Mouse (Mus musculus) limb, embryonic 15.5 days (tissue): ENCODE measurements around the gene Cd80. TPM values are rescaled to one million over a fixed set of nuclear protein-coding genes. Genes with fewer than 3 reads are reported as not detected.
A peak's percentile ranks its signal among the peaks of the same experiment; 100 is the strongest.
"Not testable (repeated sequence)": the region's sequence is repeated elsewhere in the genome, so short reads cannot be mapped to it uniquely, and the experiment has no call there.

Experiments
- ATAC-seq: fragments of 200-750 bp; cut with Nextera tagmentation; 2 replicates; pipeline ENCODE4 v1.8.0; 2017; ENCODE audit warnings: low read depth, moderate TSS enrichment; ENCODE audit not compliant: insufficient number of reproducible peaks, low FRiP score, low TSS enrichment
- H3K27ac ChIP-seq: fragments of 300-500 bp; sonication (generic); 2 replicates; pipeline ENCODE4 v1.5.1; 2015; ENCODE audit warnings: moderate library complexity, mild to moderate bottlenecking, inconsistent platforms
- H3K27me3 ChIP-seq: fragments of 300-500 bp; sonication (generic); 2 replicates; pipeline ENCODE4 v1.6.1; 2015; ENCODE audit warnings: inconsistent platforms
- H3K36me3 ChIP-seq: fragments of 300-500 bp; sonication (generic); 2 replicates; pipeline ENCODE4 v1.6.1; 2015; ENCODE audit warnings: inconsistent platforms
- H3K4me1 ChIP-seq: fragments of 300-500 bp; sonication (generic); 2 replicates; pipeline ENCODE4 v1.6.1; 2015; ENCODE audit warnings: inconsistent platforms
- H3K4me2 ChIP-seq: fragments of 300-500 bp; sonication (generic); 2 replicates; pipeline ENCODE4 v1.6.1; 2015; ENCODE audit warnings: mild to moderate bottlenecking, inconsistent platforms
- H3K4me3 ChIP-seq: fragments of 300-500 bp; sonication (generic); 2 replicates; pipeline ENCODE4 v1.5.1; 2015; ENCODE audit warnings: mild to moderate bottlenecking, inconsistent platforms
- H3K9ac ChIP-seq: fragments of 300-500 bp; sonication (generic); 2 replicates; pipeline ENCODE4 v1.6.1; 2015; ENCODE audit warnings: inconsistent platforms
- H3K9me3 ChIP-seq: fragments of 300-500 bp; sonication (generic); 2 replicates; pipeline ENCODE4 v1.6.1; 2016; ENCODE audit warnings: inconsistent platforms
- WGBS: fragments of 180-500 bp; shearing (Covaris S2); methylation state at CpG from one replicate; pipeline ENCODE4 v1.1.7; 2015; 5-methylcytosine and 5-hydroxymethylcytosine counted together
- polyA plus RNA-seq: library from polyadenylated mRNA; unstranded; fragments of >200 nt; fragmentation: Nextera tagmentation; extraction: Ambion mirVana; gene quantifications from 2 replicates; pipeline ENCODE4 v1.2.1, GENCODE M21; 2015

Gene Cd80
- polyA plus RNA-seq, 1 experiment from 2014 or later, result 0.35 TPM

- peaks cover 12% of the 10 kb centered on the region for H3K4me1 ChIP-seq
- peak overlapping the region; percentile 54 for H3K4me2 ChIP-seq
- 7% methylated on average over 34 of the region's 34 CpGs for WGBS
- H3K9me3 ChIP-seq, result no peaks in the 10 kb centered on the region
- H3K27me3 ChIP-seq, result 0 out of 2 replicates have a peak, but pooled peaks cover 3% of the 10 kb centered on the region
- H3K4me3 ChIP-seq, result peak overlapping the region; percentile 36
- 0 out of 2 replicates have a peak overlapping the region, but pooled peaks have one; percentile 18 for H3K27ac ChIP-seq
- ATAC-seq, result no peak
- H3K36me3 ChIP-seq, result no peaks in the 10 kb centered on the region
- peak overlapping the region; percentile 0; the same call in 1 of the 2 replicates for H3K9ac ChIP-seq
Observed at GRCm38 (mm10) chr16:38476312-38477240, 21.2 kb downstream of the Cd80 start.

GRCm38 (mm10) chr16:38477241-38477608 lies 21.9 kb downstream of the Cd80 start:
- H3K27ac ChIP-seq, H3K9me3 ChIP-seq, H3K9ac ChIP-seq, H3K36me3 ChIP-seq, H3K27me3 ChIP-seq, ATAC-seq: not testable (repeated sequence)
- whole genome bisulfite sequencing, result 39% methylated on average over 14 of the region's 14 CpGs
- H3K4me2 ChIP-seq, result peak overlapping the region; percentile 54
- H3K4me3 ChIP-seq, result peak overlapping the region; percentile 36
- H3K4me1 ChIP-seq, result peaks cover 12% of the 10 kb centered on the region

- H3K36me3 ChIP-seq, result no peaks in the 10 kb centered on the region
- no peak overlapping the region for H3K4me2 ChIP-seq
- no peaks in the 10 kb centered on the region for H3K9me3 ChIP-seq
- WGBS, result 81% methylated on average over 3 of the region's 3 CpGs
- H3K4me1 ChIP-seq, result peaks cover 15% of the 10 kb centered on the region
- peaks cover 10% of the 10 kb centered on the region; the same call in 1 of the 2 replicates for H3K27me3 ChIP-seq
- no peak overlapping the region for H3K27ac ChIP-seq
- H3K4me3 ChIP-seq, result no peak overlapping the region
- H3K9ac ChIP-seq, result no peak overlapping the region
- no peak for ATAC-seq
Observed at GRCm38 (mm10) chr16:38478296-38478695, 22.9 kb downstream of the Cd80 start.

- Histone ChIP-seq H3K9ac (no peak overlapping the region), H3K36me3 (no peaks in the 10 kb centered on the region), H3K9me3 (no peaks in the 10 kb centered on the region), H3K4me2 (no peak overlapping the region), H3K27me3 (peaks cover 20% of the 10 kb centered on the region), H3K4me1 (peaks cover 21% of the 10 kb centered on the region), H3K27ac (no peak overlapping the region), H3K4me3 (no peak overlapping the region)
- 71% methylated on average over 4 of the region's 4 CpGs for WGBS
- ATAC-seq, result no peak
Observed at GRCm38 (mm10) chr16:38481327-38481726, 26.0 kb downstream of the Cd80 start.

GRCm38 (mm10) chr16:38482780-38483562 lies 27.6 kb downstream of the Cd80 start:
- Histone ChIP-seq H3K36me3 (no peaks in the 10 kb centered on the region), H3K9ac (no peak overlapping the region), H3K27ac (no peak overlapping the region), H3K4me3 (peak overlapping the region; percentile 29), H3K9me3 (no peaks in the 10 kb centered on the region), H3K27me3 (peaks cover 20% of the 10 kb centered on the region), H3K4me1 (peaks cover 11% of the 10 kb centered on the region), H3K4me2 (peak overlapping the region; percentile 57)
- ATAC-seq, result no peak
- WGBS, result 18% methylated on average over 32 of the region's 32 CpGs

GRCm38 (mm10) chr16:38483582-38484309 lies 28.4 kb downstream of the Cd80 start:
- 26% methylated on average over 42 of the region's 42 CpGs for WGBS

GRCm38 (mm10) chr16:38492551-38492950 lies 37.2 kb downstream of the Cd80 start:
- peaks cover 10% of the 10 kb centered on the region for H3K36me3 ChIP-seq
- H3K27me3 ChIP-seq, result no peaks in the 10 kb centered on the region
- no peak overlapping the region for H3K27ac ChIP-seq
- ATAC-seq, result no peak
- H3K9me3 ChIP-seq, result no peaks in the 10 kb centered on the region
- WGBS, result 84% methylated on average over 3 of the region's 3 CpGs
- H3K9ac ChIP-seq, result no peak overlapping the region
- no peak overlapping the region for H3K4me3 ChIP-seq
- H3K4me2 ChIP-seq, result no peak overlapping the region
- no peaks in the 10 kb centered on the region for H3K4me1 ChIP-seq

More at GRCm38 (mm10) chr16:38483582-38484309, 28.4 kb downstream of the Cd80 start:
- Histone ChIP-seq H3K36me3 (no peaks in the 10 kb centered on the region), H3K27ac (no peak overlapping the region), H3K9ac (no peak overlapping the region), H3K4me1 (peaks cover 11% of the 10 kb centered on the region), H3K27me3 (peaks cover 20% of the 10 kb centered on the region), H3K4me2 (peak overlapping the region; percentile 57), H3K9me3 (no peaks in the 10 kb centered on the region), H3K4me3 (peak overlapping the region; percentile 29)
- ATAC-seq, result no peak

GRCm38 (mm10) chr16:38493890-38494289 lies 38.5 kb downstream of the Cd80 start:
- WGBS, result 78% methylated on average over 10 of the region's 10 CpGs
- H3K9me3 ChIP-seq, result no peaks in the 10 kb centered on the region
- peaks cover 19% of the 10 kb centered on the region for H3K36me3 ChIP-seq
- H3K4me1 ChIP-seq, result no peaks in the 10 kb centered on the region
- no peak for ATAC-seq
- no peak overlapping the region for H3K4me3 ChIP-seq
- no peak overlapping the region for H3K27ac ChIP-seq
- no peak overlapping the region for H3K4me2 ChIP-seq
- H3K27me3 ChIP-seq, result no peaks in the 10 kb centered on the region
- no peak overlapping the region for H3K9ac ChIP-seq

- Histone ChIP-seq H3K4me3 (no peak overlapping the region), H3K9ac (no peak overlapping the region), H3K4me2 (no peak overlapping the region), H3K27ac (no peak overlapping the region), H3K36me3 (peaks cover 34% of the 10 kb centered on the region), H3K4me1 (no peaks in the 10 kb centered on the region), H3K9me3 (no peaks in the 10 kb centered on the region), H3K27me3 (no peaks in the 10 kb centered on the region)
- ATAC-seq, result no peak
- WGBS, result 79% methylated on average over 7 of the region's 7 CpGs
Observed at GRCm38 (mm10) chr16:38496604-38497140, 41.3 kb downstream of the Cd80 start.

GRCm38 (mm10) chr16:38502469-38502868 lies 47.1 kb downstream of the Cd80 start:
- Histone ChIP-seq H3K4me1 (no peaks in the 10 kb centered on the region), H3K27ac (no peak overlapping the region), H3K36me3 (peaks cover 61% of the 10 kb centered on the region), H3K27me3 (no peaks in the 10 kb centered on the region), H3K9ac (no peak overlapping the region), H3K4me3 (no peak overlapping the region), H3K9me3 (no peaks in the 10 kb centered on the region), H3K4me2 (no peak overlapping the region)
- no peak for ATAC-seq
- WGBS, result 90% methylated on average over 10 of the region's 10 CpGs

- no peaks in the 10 kb centered on the region for H3K27me3 ChIP-seq
- ATAC-seq, result no peak
- no peak overlapping the region for H3K4me2 ChIP-seq
- no peak overlapping the region for H3K27ac ChIP-seq
- H3K4me3 ChIP-seq, result no peak overlapping the region
- H3K9me3 ChIP-seq, result no peaks in the 10 kb centered on the region
- peaks cover 60% of the 10 kb centered on the region for H3K36me3 ChIP-seq
- no peaks in the 10 kb centered on the region for H3K4me1 ChIP-seq
- H3K9ac ChIP-seq, result no peak overlapping the region
- 92% methylated on average over 4 of the region's 4 CpGs for WGBS
Observed at GRCm38 (mm10) chr16:38503528-38503927, 48.2 kb downstream of the Cd80 start.
